Mouse (Mus musculus): ENCODE measurements around the gene Ap1b1. TPM values are rescaled to one million over a fixed set of nuclear protein-coding genes. Genes with fewer than 3 reads are reported as not detected.

The Ap1b1 gene
- total RNA-seq, 1 experiment from 2014 or later, result 80.8 TPM

DNA sequence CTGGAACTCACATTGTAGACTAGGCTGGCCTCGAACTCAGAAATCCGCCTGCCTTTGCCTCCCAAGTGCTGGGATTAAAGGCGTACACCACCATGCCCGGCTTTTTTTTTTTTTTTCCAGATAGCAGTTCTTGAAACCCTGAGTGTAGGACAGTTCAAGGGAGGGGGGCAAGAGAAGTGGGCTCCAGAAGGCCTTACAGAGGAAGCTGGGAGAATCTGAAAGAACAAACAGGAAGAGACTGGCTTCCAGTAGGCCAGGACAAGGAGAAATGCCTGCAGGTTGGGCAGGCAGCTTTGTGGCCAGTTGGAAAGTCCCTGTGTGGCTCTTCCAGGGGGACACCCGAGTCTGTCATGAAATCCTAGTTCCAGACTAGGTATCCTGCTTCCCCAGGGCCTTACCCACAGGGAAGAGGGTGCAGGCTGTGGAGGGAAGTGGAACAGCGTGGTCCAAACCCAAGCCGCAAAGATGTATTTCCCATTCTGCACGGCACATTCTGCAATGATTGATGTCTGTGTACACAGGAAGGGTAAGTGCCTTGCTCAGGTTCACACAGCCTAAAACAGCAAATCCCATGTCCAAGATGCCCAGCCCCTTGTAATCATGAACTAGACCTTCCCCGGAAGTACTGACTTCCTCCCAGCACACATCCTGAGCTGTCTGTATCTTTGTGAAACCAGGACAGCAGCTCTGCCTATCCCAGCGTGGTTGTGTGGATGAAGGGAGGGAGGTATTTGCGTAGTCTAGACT is 12.1 kb upstream of the Ap1b1 start:
- ATAC-seq (replicated peaks in 1 of 2; ENCODE audit: insufficient read depth in 1 of 2, low FRiP score in 2 of 2, low TSS enrichment in 1 of 2, low read depth in 1 of 2, poor library complexity in 2 of 2, severe bottlenecking in 2 of 2), result peak; percentile 38 to 46

GRCm38 (mm10) chr11:4975623-4976022 is 11.0 kb upstream of the Ap1b1 start:
- peak in 1 of 2 experiments; percentile 34; a peak in 1 of 4 replicates for ATAC-seq (replicated peaks in 1 of 2; ENCODE audit: insufficient read depth in 1 of 2, low FRiP score in 2 of 2, low TSS enrichment in 1 of 2, low read depth in 1 of 2, poor library complexity in 2 of 2, severe bottlenecking in 2 of 2)

GRCm38 (mm10) chr11:4983010-4983409 is 3.6 kb upstream of the Ap1b1 start:
- ATAC-seq (replicated peaks in 1 of 2; ENCODE audit: insufficient read depth in 1 of 2, low FRiP score in 2 of 2, low TSS enrichment in 1 of 2, low read depth in 1 of 2, poor library complexity in 2 of 2, severe bottlenecking in 2 of 2), result no peak

DNA sequence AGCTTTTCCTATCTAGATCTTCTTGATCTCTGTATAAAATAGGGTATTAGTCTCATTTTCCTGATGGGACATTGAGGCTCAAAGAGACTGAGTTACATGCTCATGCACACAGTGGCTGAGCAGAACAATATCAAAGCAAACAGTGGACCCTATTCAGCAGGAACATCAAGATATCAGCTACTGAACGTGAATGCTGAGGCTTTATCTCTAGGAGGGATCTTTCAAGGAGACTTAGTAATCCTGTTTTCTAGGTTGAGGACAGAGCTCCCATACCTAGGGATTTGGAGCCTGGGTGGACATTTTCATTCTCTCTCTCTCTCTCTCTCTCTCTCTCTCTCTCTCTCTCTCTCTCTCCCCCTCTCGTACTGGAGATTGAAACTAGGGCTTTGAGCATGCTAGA is 3.1 kb upstream of the Ap1b1 start:
- no peak for ATAC-seq (replicated peaks in 1 of 2; ENCODE audit: insufficient read depth in 1 of 2, low FRiP score in 2 of 2, low TSS enrichment in 1 of 2, low read depth in 1 of 2, poor library complexity in 2 of 2, severe bottlenecking in 2 of 2)

- ATAC-seq (replicated peaks in 1 of 2; ENCODE audit: insufficient read depth in 1 of 2, low FRiP score in 2 of 2, low TSS enrichment in 1 of 2, low read depth in 1 of 2, poor library complexity in 2 of 2, severe bottlenecking in 2 of 2), result peak in 1 of 2 experiments; percentile 41; a peak in 1 of 4 replicates
Measured at GRCm38 (mm10) chr11:4984249-4984648, 2.4 kb upstream of the Ap1b1 start.

DNA sequence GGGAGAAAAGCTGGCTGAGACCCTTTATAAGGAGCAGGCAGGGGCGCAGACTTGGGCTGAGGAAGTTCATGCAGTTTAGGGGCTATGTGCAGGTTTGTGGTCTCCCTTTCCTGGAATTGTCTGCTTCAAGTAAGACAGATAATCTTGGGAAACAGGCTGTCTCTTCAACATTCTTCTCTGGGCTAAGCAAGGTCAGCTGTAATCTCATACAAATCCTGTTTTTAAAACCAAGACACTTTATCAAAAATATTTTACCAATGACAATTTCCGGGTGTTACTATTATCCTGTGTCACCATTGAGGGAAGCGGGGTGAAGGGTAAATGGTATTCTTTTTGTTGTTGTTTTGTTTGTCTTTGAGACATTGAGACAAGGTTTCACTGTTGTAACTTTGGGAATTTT is 1.8 kb upstream of the Ap1b1 start:
- no peak for ATAC-seq (replicated peaks in 1 of 2; ENCODE audit: insufficient read depth in 1 of 2, low FRiP score in 2 of 2, low TSS enrichment in 1 of 2, low read depth in 1 of 2, poor library complexity in 2 of 2, severe bottlenecking in 2 of 2)

DNA sequence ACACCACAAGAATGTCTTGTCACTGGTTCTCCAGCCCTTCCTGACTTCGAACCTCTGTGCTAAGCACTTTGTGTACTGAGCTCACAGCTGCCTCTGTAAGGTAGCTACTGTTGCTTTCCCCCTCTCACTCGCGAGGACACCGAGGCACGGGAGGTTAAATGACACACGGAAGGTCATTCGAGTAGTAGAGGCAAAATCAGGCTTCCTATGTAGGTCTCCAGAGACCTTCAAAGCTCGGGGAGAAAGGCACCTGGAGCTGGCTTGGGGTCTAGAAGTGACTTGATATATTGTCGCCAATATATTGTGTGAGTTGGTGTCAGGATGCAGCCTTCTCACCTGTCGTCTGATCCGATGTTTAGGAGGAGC is 846 bp downstream of the Ap1b1 start:
- ATAC-seq (replicated peaks in 1 of 2; ENCODE audit: insufficient read depth in 1 of 2, low FRiP score in 2 of 2, low TSS enrichment in 1 of 2, low read depth in 1 of 2, poor library complexity in 2 of 2, severe bottlenecking in 2 of 2), result no peak

DNA sequence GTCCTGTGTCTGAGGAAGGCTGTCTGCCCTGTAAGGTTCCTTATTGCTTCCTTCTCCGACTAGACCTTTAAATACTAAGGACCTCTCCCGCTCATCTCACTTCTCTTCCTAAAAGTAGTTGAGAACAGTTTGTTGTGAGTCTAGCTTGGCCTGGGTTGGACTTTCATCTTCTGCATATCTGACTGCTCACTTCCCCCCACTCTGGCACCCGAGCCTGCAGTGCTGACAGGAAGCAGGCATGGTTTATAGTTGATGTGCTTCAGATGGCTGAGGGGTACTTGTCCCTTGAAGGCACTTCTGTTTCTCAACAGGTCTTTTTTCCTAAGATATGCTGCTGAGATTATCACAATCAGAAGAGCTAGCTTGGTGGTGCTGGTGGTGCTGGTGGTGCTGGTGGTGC is 2.6 kb downstream of the Ap1b1 start:
- ATAC-seq (replicated peaks in 1 of 2; ENCODE audit: insufficient read depth in 1 of 2, low FRiP score in 2 of 2, low TSS enrichment in 1 of 2, low read depth in 1 of 2, poor library complexity in 2 of 2, severe bottlenecking in 2 of 2), result peak; percentile 53 to 65; a peak in 3 of 4 replicates

DNA sequence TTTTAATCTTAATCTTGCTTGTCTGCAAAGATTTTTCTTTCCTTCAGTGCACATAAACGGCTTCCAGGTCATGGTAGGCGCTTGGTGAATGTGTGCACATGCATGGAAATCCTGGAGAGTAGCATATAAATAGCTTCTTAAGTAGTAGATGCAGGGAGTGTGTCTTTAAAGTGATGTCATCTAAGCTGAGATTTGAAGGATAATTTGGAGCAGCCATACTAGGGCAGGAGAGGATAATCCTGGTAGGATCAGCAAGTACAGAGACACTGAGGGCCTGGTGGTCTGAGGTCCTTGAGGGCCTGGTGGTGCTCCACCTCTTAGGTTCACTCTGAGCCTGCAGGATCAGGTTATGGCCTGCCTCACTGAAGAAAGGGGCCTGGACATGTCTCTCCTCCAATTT is 5.8 kb downstream of the Ap1b1 start:
- ATAC-seq (replicated peaks in 1 of 2; ENCODE audit: insufficient read depth in 1 of 2, low FRiP score in 2 of 2, low TSS enrichment in 1 of 2, low read depth in 1 of 2, poor library complexity in 2 of 2, severe bottlenecking in 2 of 2), result no peak

- ATAC-seq (replicated peaks in 1 of 2; ENCODE audit: insufficient read depth in 1 of 2, low FRiP score in 2 of 2, low TSS enrichment in 1 of 2, low read depth in 1 of 2, poor library complexity in 2 of 2, severe bottlenecking in 2 of 2), result no peak
Measured at GRCm38 (mm10) chr11:4995676-4996075, 9.1 kb downstream of the Ap1b1 start.

- ATAC-seq (replicated peaks in 1 of 2; ENCODE audit: insufficient read depth in 1 of 2, low FRiP score in 2 of 2, low TSS enrichment in 1 of 2, low read depth in 1 of 2, poor library complexity in 2 of 2, severe bottlenecking in 2 of 2), result no peak
Measured at GRCm38 (mm10) chr11:4996621-4997199, 10.1 kb downstream of the Ap1b1 start.

GRCm38 (mm10) chr11:4998352-4998751 is 11.7 kb downstream of the Ap1b1 start:
- no peak for ATAC-seq (replicated peaks in 1 of 2; ENCODE audit: insufficient read depth in 1 of 2, low FRiP score in 2 of 2, low TSS enrichment in 1 of 2, low read depth in 1 of 2, poor library complexity in 2 of 2, severe bottlenecking in 2 of 2)

GRCm38 (mm10) chr11:4998762-4999161 is 12.1 kb downstream of the Ap1b1 start:
- ATAC-seq (replicated peaks in 1 of 2; ENCODE audit: insufficient read depth in 1 of 2, low FRiP score in 2 of 2, low TSS enrichment in 1 of 2, low read depth in 1 of 2, poor library complexity in 2 of 2, severe bottlenecking in 2 of 2), result no peak

- no peak for ATAC-seq (replicated peaks in 1 of 2; ENCODE audit: insufficient read depth in 1 of 2, low FRiP score in 2 of 2, low TSS enrichment in 1 of 2, low read depth in 1 of 2, poor library complexity in 2 of 2, severe bottlenecking in 2 of 2)
Measured at GRCm38 (mm10) chr11:5000241-5000640, 13.6 kb downstream of the Ap1b1 start.

GRCm38 (mm10) chr11:5002826-5003225 is 16.2 kb downstream of the Ap1b1 start:
- ATAC-seq (replicated peaks in 1 of 2; ENCODE audit: insufficient read depth in 1 of 2, low FRiP score in 2 of 2, low TSS enrichment in 1 of 2, low read depth in 1 of 2, poor library complexity in 2 of 2, severe bottlenecking in 2 of 2), result no peak; a peak in 1 of 4 replicates

DNA sequence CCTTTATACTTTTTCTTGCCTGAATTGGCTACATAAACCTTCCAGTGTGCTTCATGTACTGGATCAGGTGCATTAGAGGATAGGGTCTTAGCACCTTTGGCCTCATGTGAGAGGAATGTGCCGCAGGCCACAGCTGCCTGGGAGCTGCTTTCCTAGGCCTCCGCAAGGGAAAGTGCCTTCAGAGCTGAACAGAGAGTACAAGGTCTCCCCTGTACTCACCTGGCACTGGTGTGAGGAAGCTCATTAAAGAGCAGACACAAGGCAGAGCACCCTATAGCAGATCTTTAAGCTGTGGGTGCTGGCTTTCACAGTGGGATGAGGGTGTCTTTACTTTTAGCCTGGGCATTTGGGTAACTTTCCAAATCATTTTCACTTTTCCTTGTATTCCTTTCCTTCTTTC is 18.9 kb downstream of the Ap1b1 start:
- ATAC-seq (replicated peaks in 1 of 2; ENCODE audit: insufficient read depth in 1 of 2, low FRiP score in 2 of 2, low TSS enrichment in 1 of 2, low read depth in 1 of 2, poor library complexity in 2 of 2, severe bottlenecking in 2 of 2), result no peak

- ATAC-seq (replicated peaks in 1 of 2; ENCODE audit: insufficient read depth in 1 of 2, low FRiP score in 2 of 2, low TSS enrichment in 1 of 2, low read depth in 1 of 2, poor library complexity in 2 of 2, severe bottlenecking in 2 of 2), result no peak
Measured at GRCm38 (mm10) chr11:5007186-5007585, 20.6 kb downstream of the Ap1b1 start.

DNA sequence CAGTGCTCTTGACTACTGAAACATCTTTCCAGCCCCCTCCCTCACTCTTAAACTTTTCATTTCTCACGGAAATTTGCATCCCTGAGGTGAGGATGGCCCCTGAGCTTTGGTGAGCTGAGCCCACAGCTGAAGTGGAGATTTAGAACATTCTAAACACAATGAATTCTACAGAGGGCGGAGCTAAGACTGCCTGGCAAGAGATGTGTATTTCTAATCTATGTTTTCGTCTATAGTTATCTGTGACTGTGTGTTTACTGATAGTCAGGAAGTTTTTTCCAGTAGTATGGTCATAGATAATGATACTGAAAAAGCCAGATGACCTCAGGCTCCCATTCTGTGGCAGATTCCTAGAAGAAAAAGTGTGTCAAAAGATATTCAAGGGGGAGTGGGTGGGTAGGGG is 22.2 kb downstream of the Ap1b1 start:
- no peak for ATAC-seq (replicated peaks in 1 of 2; ENCODE audit: insufficient read depth in 1 of 2, low FRiP score in 2 of 2, low TSS enrichment in 1 of 2, low read depth in 1 of 2, poor library complexity in 2 of 2, severe bottlenecking in 2 of 2)
